Mouse (Mus musculus) kidney, embryonic 15.5 days (tissue): Measurements from ENCODE around the gene Schip1. TPM values are rescaled to one million over a fixed set of nuclear protein-coding genes. Genes with fewer than 3 reads are reported as not detected.

ENCODE experiments used
- ATAC-seq: fragments of 200-750 bp; cut with Nextera tagmentation; replicated peaks from 2 replicates; pipeline ENCODE4 v1.8.0; 2017; ENCODE audit warnings: moderate TSS enrichment; ENCODE audit not compliant: low FRiP score
- H3K27ac ChIP-seq: fragments of 300-500 bp; sonication (generic); 2 replicates; pipeline ENCODE4 v1.5.1; 2015; ENCODE audit warnings: mild to moderate bottlenecking, inconsistent platforms
- H3K27me3 ChIP-seq: fragments of 300-500 bp; sonication (generic); 2 replicates; pipeline ENCODE4 v1.6.1; 2015; ENCODE audit warnings: inconsistent platforms
- H3K36me3 ChIP-seq: fragments of 300-500 bp; sonication (generic); 2 replicates; pipeline ENCODE4 v1.6.1; 2015; ENCODE audit warnings: inconsistent platforms
- H3K4me1 ChIP-seq: fragments of 300-500 bp; sonication (generic); 2 replicates; pipeline ENCODE4 v1.6.1; 2015; ENCODE audit warnings: inconsistent platforms
- H3K4me2 ChIP-seq: fragments of 300-500 bp; sonication (generic); 2 replicates; pipeline ENCODE4 v1.6.1; 2015; ENCODE audit warnings: moderate library complexity, mild to moderate bottlenecking, inconsistent platforms
- H3K4me3 ChIP-seq: fragments of 300-500 bp; sonication (generic); replicated peaks from 2 replicates; pipeline ENCODE4 v1.5.1; 2015; ENCODE audit warnings: mild to moderate bottlenecking, inconsistent platforms
- H3K9ac ChIP-seq: fragments of 300-500 bp; sonication (generic); 2 replicates; pipeline ENCODE4 v1.6.1; 2015; ENCODE audit warnings: mild to moderate bottlenecking, inconsistent platforms
- H3K9me3 ChIP-seq: fragments of 300-500 bp; sonication (generic); replicated peaks from 2 replicates; pipeline ENCODE4 v1.6.1; 2016; ENCODE audit warnings: inconsistent platforms
- WGBS: fragments of 180-500 bp; shearing (Covaris S2); methylation state at CpG from one replicate; pipeline ENCODE4 v1.1.7; 2015; ENCODE audit warnings: mixed read lengths; 5-methylcytosine and 5-hydroxymethylcytosine counted together
- polyA plus RNA-seq: library from polyadenylated mRNA; unstranded; fragments of >200 nt; fragmentation: Nextera tagmentation; extraction: Ambion mirVana; gene quantifications from 2 replicates; pipeline ENCODE4 v1.2.1, GENCODE M21; 2015

Gene Schip1
- polyA plus RNA-seq, 1 experiment from 2014 or later: 51.3 TPM

DNA sequence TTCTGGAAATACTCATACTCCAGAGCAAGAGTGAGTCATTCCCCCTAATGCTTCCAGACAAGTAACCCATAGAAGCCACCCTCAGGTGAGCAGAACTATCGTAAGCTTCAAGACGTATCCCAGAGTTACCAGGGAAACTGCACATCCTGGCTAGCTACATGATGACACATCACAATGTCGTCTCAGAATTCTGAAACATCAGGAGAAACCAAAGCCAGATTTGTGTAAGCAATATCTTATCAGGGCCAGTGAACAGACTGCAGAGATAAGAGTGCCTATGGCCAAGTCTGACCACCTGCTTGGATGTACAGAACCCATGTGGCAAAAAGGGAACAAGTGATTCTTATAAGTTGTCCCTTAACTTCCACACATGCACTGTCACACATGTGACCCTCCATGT, 440.2 kb downstream of the Schip1 start:
- no peak for ATAC-seq
- no peak overlapping the region for H3K27ac ChIP-seq
- H3K4me3 ChIP-seq: no peak overlapping the region
- H3K27me3 ChIP-seq: no peaks in the 10 kb centered on the region
- H3K36me3 ChIP-seq: no peaks in the 10 kb centered on the region
- H3K4me1 ChIP-seq: peaks cover 20% of the 10 kb centered on the region
- no peak overlapping the region for H3K4me2 ChIP-seq
- no peak overlapping the region for H3K9ac ChIP-seq
- WGBS: 82% methylated on average over 3 of the region's 3 CpGs
- H3K9me3 ChIP-seq: no peaks in the 10 kb centered on the region

DNA sequence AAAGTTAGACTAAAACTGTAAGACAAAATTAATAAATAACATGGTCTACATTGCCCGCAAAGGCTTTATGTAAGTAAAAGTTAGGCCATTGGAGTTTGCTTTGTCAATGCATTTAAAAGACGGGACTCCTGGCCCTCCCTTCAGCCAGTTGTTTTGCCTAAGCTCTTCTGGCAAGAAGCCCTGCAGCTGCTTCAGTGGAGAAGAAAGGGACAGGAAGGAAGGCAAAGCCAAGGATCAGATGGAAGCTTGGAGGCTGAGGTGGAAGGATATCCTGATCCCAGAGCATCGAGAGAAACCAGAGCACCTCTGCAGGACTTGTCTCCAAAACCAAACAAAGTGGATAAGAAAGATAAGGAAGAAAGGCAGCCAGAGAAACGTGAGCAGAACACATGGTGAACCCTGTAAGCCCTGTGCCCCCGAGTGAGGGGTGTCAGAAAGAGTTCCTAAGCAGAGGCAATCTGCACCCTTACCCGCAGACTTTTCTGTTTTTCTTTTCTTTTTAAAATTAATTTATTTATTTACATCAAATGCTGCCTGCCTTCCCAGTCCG, 442.2 kb downstream of the Schip1 start:
- Histone ChIP-seq H3K4me2 (no peak overlapping the region), H3K27me3 (no peaks in the 10 kb centered on the region), H3K4me3 (no peak overlapping the region), H3K4me1 (peaks cover 25% of the 10 kb centered on the region), H3K9me3 (no peaks in the 10 kb centered on the region), H3K27ac (peak overlapping the region; percentile 57), H3K9ac (no peak overlapping the region), H3K36me3 (no peaks in the 10 kb centered on the region)
- 53% methylated on average over 7 of the region's 7 CpGs for WGBS
- no peak for ATAC-seq

DNA sequence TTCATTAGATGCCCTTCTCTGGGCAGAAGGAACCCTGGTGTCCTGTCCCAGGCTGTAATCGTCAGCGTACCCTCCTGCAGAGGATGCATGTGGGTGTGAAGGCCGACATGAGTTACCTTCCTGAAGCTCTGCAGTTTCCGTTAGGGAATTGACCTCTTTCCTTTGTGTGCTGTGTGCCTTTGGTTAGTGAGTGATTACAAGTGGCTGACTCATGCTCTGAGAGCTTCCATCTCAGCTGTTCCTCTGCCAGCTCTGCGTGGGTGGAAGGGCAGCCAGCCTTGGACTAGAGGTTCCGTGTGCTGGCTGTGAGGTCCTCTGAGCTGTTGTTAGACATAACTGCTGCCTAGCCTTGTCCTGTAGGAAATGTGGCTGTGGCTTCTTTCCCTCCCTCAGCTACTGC, 444.0 kb downstream of the Schip1 start:
- Histone ChIP-seq H3K4me2 (no peak overlapping the region), H3K9ac (no peak overlapping the region), H3K27ac (peak overlapping the region; percentile 41), H3K27me3 (no peaks in the 10 kb centered on the region), H3K36me3 (no peaks in the 10 kb centered on the region), H3K4me1 (peaks cover 40% of the 10 kb centered on the region), H3K9me3 (no peaks in the 10 kb centered on the region), H3K4me3 (no peak overlapping the region)
- ATAC-seq: peak; percentile 57; the same call in 1 of the 2 replicates
- WGBS: 41% methylated on average over 6 of the region's 6 CpGs

DNA sequence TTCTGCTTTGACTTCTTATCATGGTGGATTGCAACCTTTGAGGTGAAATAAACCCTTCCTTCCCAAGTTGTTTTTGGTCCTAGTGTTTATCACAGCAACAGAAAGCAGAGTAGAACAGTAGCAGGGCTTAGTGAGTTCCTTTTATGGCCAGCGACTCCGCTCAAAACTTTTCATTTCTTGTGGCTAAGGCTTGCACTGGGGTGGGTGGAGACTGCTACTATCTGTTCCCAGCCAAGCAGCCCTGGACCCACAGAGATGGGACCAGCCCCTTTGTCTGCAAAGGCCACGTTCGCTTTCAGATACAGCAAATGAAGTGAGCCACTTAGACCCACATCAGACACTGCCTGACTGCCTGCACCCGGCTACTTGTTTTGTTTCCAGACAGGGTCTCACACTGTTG, 446.3 kb downstream of the Schip1 start:
- no peaks in the 10 kb centered on the region for H3K27me3 ChIP-seq
- H3K27ac ChIP-seq: no peak overlapping the region
- no peaks in the 10 kb centered on the region for H3K36me3 ChIP-seq
- no peak overlapping the region for H3K4me3 ChIP-seq
- H3K9me3 ChIP-seq: no peaks in the 10 kb centered on the region
- H3K4me1 ChIP-seq: peaks cover 43% of the 10 kb centered on the region
- WGBS: 88% methylated on average over 5 of the region's 5 CpGs
- no peak overlapping the region for H3K4me2 ChIP-seq
- no peak for ATAC-seq
- H3K9ac ChIP-seq: no peak overlapping the region

DNA sequence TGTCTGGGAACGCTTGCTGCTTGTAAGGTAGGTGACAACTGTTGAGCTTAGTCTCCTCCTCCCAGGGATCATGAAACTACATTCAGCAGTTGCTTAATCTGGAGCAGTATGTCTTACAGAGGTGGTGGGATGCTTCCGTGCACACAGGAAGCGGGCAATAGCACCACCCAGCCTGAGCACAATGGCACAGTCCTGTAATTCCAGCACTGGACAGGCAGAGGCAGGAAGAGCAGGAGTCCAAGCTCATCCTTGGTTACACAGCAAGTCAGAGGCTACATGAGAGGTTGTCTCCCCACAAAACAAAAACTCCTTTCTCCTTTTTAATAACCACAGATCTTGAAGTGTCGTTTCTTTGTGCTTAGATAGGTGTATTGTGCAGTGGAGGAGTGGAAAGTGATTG, 447.1 kb downstream of the Schip1 start:
- no peaks in the 10 kb centered on the region for H3K9me3 ChIP-seq
- no peak overlapping the region for H3K9ac ChIP-seq
- no peak overlapping the region for H3K27ac ChIP-seq
- no peak overlapping the region for H3K4me2 ChIP-seq
- peaks cover 43% of the 10 kb centered on the region for H3K4me1 ChIP-seq
- 66% methylated on average over 4 of the region's 4 CpGs for WGBS
- no peaks in the 10 kb centered on the region for H3K36me3 ChIP-seq
- ATAC-seq: 0 out of 2 replicates have a peak, but pooled peaks have one; percentile 15
- H3K4me3 ChIP-seq: no peak overlapping the region
- no peaks in the 10 kb centered on the region for H3K27me3 ChIP-seq

DNA sequence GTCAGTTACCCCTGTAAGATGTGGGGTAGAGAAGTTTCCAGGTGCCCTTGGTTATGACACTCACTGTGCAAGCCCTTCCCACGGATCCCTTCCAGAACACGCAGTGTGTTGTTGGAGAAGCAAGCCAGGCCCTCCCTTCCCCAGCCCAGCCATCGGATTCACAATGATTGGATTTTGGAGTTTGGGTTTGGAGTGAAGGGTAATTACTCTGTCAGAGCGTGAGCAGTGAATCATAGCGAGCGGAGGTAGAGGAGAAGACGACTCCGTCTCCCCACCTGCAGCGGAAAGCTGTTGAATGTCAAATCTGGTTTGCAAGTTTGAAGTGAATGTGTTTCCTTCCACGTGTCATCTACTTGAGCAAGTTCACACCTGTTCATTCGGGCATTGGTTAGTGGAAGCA, 447.7 kb downstream of the Schip1 start:
- no peak overlapping the region for H3K4me2 ChIP-seq
- no peaks in the 10 kb centered on the region for H3K27me3 ChIP-seq
- no peak overlapping the region for H3K27ac ChIP-seq
- no peak overlapping the region for H3K9ac ChIP-seq
- WGBS: 54% methylated on average over 11 of the region's 11 CpGs
- no peaks in the 10 kb centered on the region for H3K9me3 ChIP-seq
- peak; percentile 24; the same call in 1 of the 2 replicates for ATAC-seq
- peaks cover 37% of the 10 kb centered on the region for H3K4me1 ChIP-seq
- H3K4me3 ChIP-seq: no peak overlapping the region
- H3K36me3 ChIP-seq: no peaks in the 10 kb centered on the region

DNA sequence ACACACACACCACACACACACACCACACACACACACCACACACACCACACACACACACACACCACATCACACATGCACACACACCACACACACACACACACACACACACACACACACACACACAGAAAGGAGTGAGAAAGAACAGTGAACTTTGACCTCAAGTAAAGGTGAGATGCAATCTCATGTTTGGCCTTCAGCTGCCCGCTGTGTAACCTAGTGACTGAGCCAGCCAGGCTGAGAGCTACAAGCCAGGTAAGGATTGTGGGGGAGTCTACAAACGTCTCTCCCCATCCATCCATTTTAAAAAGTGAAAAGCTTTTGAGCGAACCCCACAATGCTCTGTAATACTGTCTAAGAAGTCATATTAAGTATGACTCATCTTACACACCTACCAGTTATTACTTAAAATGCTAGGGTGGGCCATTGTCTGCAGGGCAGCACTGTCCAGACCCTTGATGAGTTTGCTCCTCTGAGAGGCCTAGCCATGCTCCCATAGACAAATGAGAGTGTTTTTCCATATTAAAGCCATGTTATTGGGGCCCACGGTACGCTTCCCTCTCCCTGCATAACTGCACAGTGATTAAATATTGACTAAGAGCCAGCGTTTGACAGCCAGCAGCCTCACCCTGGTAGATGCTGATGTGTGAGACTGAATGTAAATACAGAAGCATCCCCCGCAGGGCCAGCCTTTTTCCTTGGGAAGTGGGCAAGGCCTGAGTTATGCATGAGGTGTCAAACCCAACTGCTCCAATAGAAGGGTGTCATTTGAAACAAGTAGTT, 448.9 kb downstream of the Schip1 start:
- Histone ChIP-seq H3K4me3 (no peak overlapping the region), H3K27ac (no peak overlapping the region), H3K9ac (no peak overlapping the region), H3K27me3 (no peaks in the 10 kb centered on the region), H3K4me1 (peaks cover 32% of the 10 kb centered on the region), H3K9me3 (no peaks in the 10 kb centered on the region), H3K4me2 (no peak overlapping the region), H3K36me3 (no peaks in the 10 kb centered on the region)
- WGBS: 50% methylated on average over 7 of the region's 7 CpGs
- ATAC-seq: no peak

DNA sequence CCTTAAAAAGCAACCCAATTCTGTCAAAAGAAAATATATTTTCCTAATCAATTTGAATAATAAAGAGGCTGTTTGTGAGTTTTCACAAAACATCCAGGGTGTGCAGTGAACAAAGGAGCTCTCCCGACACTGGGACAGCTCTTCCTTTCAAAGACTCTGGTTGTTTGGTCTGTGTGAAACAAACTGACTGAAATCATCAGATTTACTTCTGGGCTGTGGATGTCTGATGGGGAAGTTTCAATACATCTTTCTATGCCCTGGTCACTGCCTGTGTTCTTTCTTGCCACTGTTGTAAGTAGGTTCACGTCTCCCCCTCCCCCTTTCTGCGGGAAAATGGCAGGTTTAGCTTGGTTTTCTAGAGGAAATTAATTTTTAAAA, 449.5 kb downstream of the Schip1 start:
- Histone ChIP-seq H3K4me2 (no peak overlapping the region), H3K9me3 (no peaks in the 10 kb centered on the region), H3K4me1 (peaks cover 26% of the 10 kb centered on the region), H3K9ac (no peak overlapping the region), H3K4me3 (no peak overlapping the region), H3K27ac (no peak overlapping the region), H3K36me3 (no peaks in the 10 kb centered on the region), H3K27me3 (no peaks in the 10 kb centered on the region)
- ATAC-seq: no peak
- WGBS: 81% methylated on average over 3 of the region's 3 CpGs

DNA sequence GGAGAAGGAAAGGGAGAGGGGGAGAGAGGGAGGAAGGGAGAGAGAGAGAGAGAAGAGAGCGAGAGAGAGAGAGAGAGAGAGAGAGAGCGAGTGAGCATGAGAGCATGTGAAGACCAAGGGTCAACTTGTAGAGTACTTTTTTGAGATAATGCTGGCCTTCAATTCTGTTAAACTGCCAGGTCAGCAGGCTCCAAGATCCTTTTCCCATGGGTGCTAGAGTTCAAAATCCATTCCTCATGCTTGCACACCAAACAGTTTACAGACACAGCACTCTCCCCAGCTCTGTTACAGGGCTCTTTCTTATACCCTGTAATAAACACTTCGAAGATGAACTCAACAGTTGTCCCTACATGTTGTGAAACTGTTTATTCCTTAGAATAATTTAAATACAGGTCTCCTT, 450.1 kb downstream of the Schip1 start:
- ATAC-seq: no peak
- Histone ChIP-seq H3K36me3 (no peaks in the 10 kb centered on the region), H3K4me1 (peaks cover 23% of the 10 kb centered on the region), H3K9ac (no peak overlapping the region), H3K4me3 (no peak overlapping the region), H3K4me2 (no peak overlapping the region), H3K27me3 (no peaks in the 10 kb centered on the region), H3K9me3 (no peaks in the 10 kb centered on the region), H3K27ac (no peak overlapping the region)
- 85% methylated on average over 3 of the region's 3 CpGs for WGBS

DNA sequence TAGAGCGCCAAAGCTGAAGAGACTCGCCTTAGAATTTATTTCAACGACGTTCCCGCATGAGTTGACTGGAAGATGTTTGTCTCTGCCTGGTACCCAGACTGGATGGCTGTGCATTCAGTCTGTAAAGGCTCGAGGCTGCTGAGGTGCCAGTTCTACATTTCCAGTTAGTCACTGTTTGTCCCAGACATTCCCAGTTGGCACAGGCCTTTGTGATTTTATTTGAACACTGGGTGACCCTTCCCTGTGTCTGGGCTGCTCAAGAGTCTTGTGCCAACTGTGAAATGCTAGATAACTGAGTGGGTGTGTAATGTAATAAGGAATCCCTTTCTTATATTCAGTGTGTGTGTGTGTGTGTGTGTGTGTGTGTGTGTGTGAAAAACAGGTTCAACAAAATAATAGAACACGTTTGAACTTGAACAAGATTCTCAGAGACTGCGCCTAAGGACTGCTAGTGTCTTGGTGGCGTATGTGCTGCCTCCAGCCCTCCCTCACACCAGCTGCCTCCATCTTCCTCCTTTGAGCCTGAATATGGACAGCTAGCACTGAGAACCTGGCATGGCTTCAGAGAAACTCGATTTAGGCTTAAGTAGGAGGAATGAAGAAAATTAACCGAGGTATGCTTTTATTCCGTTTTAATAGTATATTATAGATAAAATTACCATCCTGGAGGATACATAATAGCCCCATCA, 451.9 kb downstream of the Schip1 start:
- Histone ChIP-seq H3K27me3 (no peaks in the 10 kb centered on the region), H3K27ac (no peak overlapping the region), H3K9me3 (no peaks in the 10 kb centered on the region), H3K4me3 (no peak overlapping the region), H3K9ac (no peak overlapping the region), H3K36me3 (no peaks in the 10 kb centered on the region), H3K4me2 (no peak overlapping the region), H3K4me1 (peaks cover 22% of the 10 kb centered on the region)
- no peak for ATAC-seq
- WGBS: 82% methylated on average over 12 of the region's 12 CpGs

DNA sequence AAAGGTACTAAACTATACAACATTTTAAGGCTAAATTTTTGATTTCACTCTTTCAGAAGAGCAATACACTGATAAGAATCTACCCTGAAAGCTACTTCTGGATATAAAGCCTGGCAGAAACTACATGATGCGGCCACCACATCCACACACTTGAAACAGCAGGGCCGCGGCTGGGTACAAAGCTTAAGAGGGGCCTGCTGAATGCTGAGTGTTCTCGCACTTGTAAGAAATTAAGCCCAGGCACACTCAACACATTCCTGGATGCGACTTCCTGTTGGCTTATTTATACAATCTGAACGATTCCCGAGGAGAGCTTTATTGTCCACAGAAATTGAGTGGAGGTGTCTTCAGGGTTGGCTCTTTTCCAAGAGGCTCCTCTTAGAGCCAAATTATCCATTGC, 452.6 kb downstream of the Schip1 start:
- H3K27me3 ChIP-seq: no peaks in the 10 kb centered on the region
- no peak overlapping the region for H3K4me3 ChIP-seq
- no peaks in the 10 kb centered on the region for H3K9me3 ChIP-seq
- ATAC-seq: no peak
- peaks cover 15% of the 10 kb centered on the region for H3K4me1 ChIP-seq
- no peaks in the 10 kb centered on the region for H3K36me3 ChIP-seq
- WGBS: 50% methylated on average over 7 of the region's 7 CpGs
- no peak overlapping the region for H3K4me2 ChIP-seq
- H3K9ac ChIP-seq: no peak overlapping the region
- no peak overlapping the region for H3K27ac ChIP-seq

DNA sequence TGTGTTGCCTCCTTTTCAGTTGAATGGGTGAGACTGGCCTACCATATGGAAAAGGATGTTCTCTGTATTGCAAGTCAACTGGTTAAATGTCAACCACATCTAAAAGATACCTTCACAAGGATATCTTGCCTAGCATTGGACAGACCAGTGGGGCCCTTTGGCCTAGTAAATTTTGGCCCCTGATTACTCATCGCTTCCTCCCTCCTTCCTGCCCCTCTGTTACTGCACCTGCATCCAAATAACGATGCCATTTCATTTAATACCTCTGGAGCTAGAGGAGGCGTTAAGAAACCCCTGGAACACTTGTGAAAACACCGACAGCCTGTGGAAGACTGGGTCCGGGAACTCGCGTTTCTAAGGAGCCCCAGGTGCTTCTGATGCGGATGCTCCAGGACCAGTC, 453.4 kb downstream of the Schip1 start:
- H3K4me2 ChIP-seq: no peak overlapping the region
- H3K4me1 ChIP-seq: peaks cover 7% of the 10 kb centered on the region
- H3K36me3 ChIP-seq: no peaks in the 10 kb centered on the region
- ATAC-seq: no peak
- no peak overlapping the region for H3K4me3 ChIP-seq
- H3K27ac ChIP-seq: no peak overlapping the region
- H3K27me3 ChIP-seq: no peaks in the 10 kb centered on the region
- WGBS: 83% methylated on average over 8 of the region's 8 CpGs
- H3K9me3 ChIP-seq: no peaks in the 10 kb centered on the region
- no peak overlapping the region for H3K9ac ChIP-seq
